Mouse (Mus musculus): ENCODE data around the gene Mcm6. TPM values are rescaled to one million over a fixed set of nuclear protein-coding genes. Genes with fewer than 3 reads are reported as not detected.
"Not testable (repeated sequence)": the region's sequence is repeated elsewhere in the genome, so short reads cannot be mapped to it uniquely, and the experiment has no call there.

Mcm6 gene
- total RNA-seq, 2 experiments from 2014 or later, result 16.6 to 17.5 TPM

DNA sequence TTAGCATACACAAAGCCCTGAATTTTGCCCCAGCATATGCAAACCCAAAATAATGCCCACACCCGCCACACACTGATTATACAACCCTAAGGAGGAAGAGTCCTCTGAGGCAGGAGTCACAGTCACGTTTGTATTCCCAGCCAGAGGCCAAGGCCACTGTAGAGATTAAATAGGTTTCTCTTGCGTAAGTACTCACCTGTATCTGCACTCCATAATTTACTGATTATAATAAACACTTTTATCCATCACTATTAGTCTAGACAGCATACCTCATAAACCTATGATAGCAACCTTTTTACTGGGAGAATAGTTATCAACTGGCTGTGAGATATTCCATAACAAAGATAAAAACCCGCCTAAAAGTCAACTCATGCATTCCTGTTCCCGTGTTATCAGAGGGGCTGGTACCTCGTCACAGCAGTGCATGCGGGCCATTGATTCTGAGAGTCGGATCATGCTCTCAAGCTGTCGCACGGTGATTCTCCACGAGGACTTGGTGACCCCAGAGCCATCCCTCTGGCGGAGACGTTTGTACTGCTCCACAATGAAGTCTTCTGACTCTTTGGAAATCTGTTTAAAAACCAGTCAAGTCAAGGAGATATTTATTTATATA lies 21.6 kb downstream of the Mcm6 start:
- no peak for DNase-seq (ENCODE audit: extremely low spot score in 1 of 2, low spot score in 1 of 2)

DNA sequence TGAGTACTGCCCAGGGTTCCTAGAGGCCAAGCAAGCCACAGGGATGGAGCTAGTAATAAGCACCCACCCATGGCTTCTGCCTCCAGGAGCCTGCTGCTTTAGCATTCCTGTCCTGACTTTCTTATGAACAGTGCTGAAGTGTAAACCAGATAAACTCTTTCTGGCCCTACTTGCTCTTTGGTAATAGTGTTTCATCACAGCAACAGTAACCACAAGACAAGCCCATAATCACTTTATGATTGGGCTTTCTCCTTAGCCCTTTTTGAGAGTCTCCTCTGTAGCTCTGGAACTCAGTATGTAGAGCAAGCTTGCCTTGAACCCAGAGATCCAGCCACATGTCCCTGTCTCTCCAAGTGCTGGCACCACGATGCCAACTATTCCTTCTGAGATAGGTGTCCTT lies 29.2 kb downstream of the Mcm6 start:
- DNase-seq (ENCODE audit: extremely low spot score in 1 of 2, low spot score in 1 of 2), result no peak

DNA sequence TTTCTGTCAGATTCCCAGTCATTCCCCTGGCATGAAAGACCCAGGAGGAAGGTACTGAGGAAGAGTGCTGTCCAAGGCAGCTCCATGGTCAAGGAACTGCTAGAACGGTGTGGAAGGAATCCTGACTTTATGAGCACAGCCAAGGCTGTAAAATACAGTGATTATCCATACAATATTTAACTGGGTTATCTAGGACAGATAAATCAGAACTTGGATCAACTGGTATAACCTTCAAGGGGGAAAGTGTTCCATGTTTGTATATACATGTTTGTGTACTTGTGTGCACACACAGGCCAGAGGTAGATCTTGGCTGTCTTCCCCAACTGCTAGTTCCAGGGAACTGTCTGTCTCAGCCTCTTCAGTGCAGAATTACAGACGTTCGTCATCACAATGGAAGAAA lies 31.2 kb downstream of the Mcm6 start, which contains the start of gene Lct:
TSS of gene Lct (minus strand) at position 101 of the 400 bp plus-strand sequence.
- no peak for DNase-seq (ENCODE audit: extremely low spot score in 1 of 2, low spot score in 1 of 2)

DNA sequence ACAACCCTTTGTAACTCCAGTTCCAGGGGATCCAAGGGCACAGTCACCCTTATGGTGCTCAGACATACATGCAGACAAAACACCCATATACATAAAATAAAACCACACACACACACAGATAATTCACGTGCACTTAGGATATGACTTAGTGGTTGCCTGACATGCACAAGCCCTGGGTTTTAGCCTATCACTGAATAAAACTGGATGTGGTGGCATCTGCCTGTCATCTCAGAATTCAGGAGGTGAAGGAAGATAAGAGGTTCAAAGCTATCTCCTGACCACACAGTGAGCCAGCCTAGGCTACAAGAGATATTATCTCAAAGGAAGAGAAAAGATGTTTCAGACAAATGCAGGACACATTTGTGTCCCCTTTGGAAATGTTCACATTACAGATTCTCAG lies 32.3 kb downstream of the Mcm6 start:
- DNase-seq (ENCODE audit: extremely low spot score in 1 of 2, low spot score in 1 of 2), result no peak

DNA sequence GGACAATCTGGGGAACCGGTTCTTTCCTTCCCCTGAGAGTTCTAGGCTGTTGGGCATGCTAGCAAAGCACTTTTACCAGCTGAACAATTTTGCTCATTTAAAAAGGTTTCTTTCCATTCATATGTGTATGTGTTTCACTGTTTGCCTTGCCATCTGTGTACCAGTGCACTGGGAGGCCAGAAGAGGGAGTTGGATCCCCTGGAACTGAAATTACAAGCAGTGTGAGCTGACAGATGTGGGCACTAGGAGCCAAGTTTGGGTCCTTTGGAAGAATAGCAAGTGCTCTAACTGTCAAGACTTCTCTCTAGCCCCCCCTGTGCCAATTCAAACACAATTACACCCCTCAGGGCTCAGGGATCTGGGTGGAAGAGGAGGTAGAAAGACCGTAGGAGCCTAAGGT lies 34.7 kb downstream of the Mcm6 start:
- DNase-seq (ENCODE audit: extremely low spot score in 1 of 2, low spot score in 1 of 2), result no peak

DNA sequence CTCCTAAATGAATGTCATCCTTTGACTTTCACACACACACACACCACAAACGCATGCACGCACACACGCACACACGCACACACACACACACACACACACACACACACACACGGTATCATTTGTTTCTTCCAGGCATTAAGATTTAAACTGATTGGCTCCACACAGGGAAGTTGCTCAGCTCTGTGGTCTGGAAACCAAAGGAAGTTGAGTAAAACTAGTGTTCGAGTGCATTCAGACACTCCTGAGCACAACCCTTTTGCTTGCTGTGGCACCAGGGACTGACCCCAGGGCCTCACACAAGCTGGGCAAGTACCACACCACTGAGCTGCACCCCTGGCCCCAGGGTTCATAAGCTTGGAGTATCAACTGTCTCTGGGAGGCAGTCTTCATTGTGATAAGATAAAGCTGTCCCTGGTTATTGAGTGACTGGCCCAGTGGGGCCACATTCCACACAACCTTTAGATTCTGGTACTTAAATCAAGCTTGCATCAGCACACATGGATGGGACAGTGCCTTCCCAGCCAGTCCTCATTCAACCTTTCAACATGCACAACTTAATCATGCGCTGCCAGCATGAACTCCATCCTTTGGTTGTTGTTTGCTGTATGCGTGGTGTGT lies 36.3 kb downstream of the Mcm6 start:
- DNase-seq (ENCODE audit: extremely low spot score in 1 of 2, low spot score in 1 of 2), result no peak

DNA sequence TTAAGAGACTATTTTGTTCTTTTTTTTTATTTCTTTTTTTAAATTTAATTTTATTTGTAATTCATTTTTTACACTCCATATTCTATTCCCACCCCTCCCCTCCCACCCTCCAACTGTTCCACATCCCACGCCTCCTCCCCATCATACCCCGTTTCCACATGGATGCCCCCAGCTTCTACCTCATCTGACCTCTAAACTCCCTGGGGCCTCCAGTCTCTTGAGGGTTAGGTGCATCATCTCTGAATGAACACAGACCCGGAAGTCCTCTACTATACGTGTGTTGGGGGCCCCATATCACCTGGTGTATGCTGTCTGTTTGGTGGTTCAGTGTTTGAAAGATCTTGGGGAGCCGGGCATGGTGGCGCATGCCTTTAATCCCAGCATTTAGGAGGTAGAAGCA lies 40.2 kb downstream of the Mcm6 start:
- DNase-seq (ENCODE audit: extremely low spot score in 1 of 2, low spot score in 1 of 2), result not testable (repeated sequence)

DNA sequence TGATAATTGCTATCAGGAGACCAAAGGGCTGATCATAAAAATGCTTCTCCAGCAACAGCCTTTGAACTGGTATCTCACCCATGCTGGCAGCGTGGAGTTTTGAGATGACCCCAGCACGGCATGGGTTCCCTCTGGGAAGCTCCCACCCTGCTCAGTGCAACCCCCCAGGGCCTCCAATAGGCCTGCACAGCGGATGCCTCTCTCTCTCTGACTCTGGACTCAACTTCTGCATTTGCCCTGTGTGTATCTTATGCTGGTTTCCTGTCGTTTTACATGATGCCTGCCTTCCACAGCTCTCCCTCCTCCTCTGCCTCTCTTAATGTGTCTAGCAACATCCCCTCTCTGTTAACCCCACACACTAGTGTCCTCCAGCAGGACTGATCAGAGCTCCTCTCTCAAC lies 44.8 kb downstream of the Mcm6 start:
- no peak for DNase-seq (ENCODE audit: extremely low spot score in 1 of 2, low spot score in 1 of 2)

DNA sequence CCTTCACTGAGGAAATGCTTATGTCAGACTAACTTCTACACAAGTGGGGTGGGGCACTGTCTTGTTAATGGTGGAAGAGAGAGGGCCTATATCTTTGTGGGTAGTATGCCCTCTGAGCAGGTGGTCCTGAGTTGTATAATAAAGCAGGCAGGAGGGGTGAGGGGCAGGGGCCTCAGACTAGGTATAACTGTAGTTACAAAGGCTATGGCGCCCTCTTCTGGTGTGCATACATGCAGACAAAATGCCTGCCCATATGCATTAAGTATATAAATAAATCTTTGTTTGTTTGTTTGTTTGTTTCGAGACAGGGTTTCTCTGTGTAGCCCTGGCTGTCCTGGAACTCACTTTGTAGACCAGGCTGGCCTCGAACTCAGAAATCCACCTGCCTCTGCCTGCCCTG lies 50.4 kb downstream of the Mcm6 start:
- no peak for DNase-seq (ENCODE audit: extremely low spot score in 1 of 2, low spot score in 1 of 2)

DNA sequence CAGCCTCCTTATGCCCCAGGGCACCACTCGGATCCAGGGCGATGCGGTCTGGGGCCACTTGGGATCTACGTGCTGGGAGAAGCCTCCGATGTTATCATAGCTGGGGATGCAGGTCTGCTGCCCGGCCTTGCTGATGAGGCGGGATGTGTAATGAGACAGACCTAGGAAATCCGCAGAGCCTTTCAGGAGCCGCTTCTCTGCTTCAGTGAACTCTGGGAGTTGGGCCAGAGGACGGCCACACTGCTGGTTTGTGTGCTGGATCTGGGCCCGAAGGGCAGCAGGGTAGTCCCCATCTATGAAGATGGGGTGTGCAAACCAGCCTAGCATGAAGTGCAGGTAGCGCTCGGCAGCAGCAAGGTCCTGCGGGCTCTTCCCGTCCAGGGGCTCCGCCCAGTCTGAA lies 55.6 kb downstream of the Mcm6 start:
- DNase-seq (ENCODE audit: extremely low spot score in 1 of 2, low spot score in 1 of 2), result no peak

DNA sequence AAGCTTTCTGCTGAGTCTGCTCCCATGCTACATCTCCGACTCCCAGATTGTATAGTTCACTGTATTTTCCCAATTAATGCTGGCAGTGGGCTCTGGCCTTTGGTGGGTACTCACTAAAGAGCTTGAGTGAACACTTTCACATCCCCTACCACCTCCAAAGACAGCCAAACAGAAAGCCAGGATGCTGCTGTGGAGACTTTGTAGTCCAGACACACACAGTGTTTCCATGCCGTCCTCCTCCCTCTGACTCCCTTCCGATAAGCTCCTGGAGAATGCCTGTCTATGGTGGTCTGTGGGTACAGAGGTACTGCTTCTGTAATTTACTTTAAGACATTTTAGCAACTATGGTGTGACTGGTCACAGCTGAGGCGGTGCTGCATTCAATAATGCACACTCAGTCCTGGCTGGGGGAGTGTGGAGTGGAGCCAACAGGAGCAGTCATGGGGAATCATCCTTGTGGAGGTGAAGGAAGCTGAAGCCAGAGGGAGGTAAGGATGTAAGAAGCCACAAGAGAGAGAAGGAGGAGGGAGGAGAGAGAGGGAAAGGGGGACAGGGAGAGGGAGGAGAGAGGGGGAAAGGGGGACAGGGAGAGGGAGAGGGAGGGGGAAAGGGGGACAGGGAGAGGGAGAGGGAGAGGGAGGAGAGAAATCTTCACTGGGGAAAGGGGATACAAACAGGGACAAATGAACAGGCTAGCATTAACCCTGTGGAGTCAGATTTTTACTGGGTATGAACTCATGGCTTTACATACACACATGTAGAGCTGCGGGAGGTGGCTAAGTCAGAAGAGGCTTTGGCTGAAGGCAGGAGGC lies 63.5 kb downstream of the Mcm6 start:
- no peak for DNase-seq (ENCODE audit: extremely low spot score in 1 of 2, low spot score in 1 of 2)

DNA sequence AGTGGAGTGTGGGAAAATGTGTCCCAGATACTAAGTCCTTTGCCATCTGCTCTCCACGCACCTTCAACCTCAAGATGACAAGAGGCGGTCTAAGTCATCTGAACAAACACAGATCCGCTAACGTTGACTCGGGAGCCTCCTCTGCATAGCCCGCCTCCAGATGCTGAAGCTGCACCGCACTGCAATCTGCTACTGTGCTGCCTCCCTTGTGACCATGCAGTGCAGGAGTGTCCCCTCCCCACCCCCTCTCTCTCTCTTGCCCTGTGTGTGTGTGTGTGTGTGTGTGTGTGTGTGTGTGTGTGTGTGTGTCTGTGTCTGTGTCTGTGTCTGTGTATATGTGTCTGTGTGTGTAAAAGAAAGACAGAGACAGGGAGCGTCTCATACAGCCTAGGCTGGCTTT lies 64.2 kb downstream of the Mcm6 start:
- no peak for DNase-seq (ENCODE audit: extremely low spot score in 1 of 2, low spot score in 1 of 2)

DNA sequence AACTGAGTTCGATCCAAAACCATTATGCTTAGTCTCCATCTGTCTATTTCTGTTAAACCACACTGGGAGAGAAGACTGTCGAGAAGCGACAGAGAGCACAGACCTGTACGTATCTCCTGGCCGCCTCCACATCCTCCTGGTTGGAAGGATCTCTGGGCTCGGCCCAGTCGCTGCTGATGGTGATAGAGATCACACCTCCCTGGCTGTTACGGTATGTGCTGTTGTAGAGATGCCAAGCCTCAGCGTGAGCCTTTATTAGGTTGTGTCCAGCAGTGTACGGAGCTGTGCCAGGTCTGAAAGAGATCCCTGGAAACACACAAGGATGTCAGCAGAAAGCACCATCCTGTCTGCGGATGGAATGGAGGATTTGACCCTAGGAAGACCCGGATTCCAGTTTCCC lies 65.9 kb downstream of the Mcm6 start:
- DNase-seq (ENCODE audit: extremely low spot score in 1 of 2, low spot score in 1 of 2), result no peak

DNA sequence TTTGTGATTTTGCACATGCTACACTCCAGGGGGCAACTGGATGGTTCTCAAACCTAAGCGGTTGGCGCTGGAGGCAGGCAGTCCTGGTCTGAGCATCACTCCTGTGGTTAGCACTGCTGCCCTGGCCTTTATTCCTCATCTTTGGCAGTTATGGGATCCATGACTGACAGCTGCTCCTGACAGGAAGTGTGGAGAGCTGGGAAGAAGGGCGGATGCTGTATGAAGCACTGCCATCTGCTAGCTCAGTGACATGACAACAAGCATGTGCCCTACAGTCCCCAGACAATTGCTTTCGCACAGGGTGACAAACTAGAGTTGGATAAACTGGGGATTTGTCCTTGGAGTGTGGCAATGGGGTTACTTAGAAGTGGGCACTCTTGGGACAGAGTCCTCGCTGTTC lies 69.2 kb downstream of the Mcm6 start:
- DNase-seq (ENCODE audit: extremely low spot score in 1 of 2, low spot score in 1 of 2), result no peak

DNA sequence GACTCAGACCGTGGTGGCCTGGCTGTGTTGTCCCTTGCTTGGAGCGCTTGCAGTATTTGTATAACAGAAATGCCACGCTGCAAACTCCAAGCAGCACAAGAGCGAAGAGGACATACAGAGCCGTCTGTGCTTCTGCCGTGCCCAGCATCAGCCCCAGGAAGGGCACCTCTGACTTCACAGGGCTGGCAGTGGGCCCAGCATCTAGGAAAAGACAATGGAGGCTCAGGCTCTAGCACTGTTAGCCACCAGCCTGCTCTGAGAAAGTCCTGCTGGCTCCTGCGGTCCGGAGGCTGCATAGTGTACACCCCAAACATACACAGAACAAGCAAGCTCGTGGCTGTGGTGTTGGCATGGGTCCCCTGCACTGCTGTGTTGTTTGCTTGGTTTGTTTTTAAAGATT lies 74.3 kb downstream of the Mcm6 start:
- no peak for DNase-seq (ENCODE audit: extremely low spot score in 1 of 2, low spot score in 1 of 2)

DNA sequence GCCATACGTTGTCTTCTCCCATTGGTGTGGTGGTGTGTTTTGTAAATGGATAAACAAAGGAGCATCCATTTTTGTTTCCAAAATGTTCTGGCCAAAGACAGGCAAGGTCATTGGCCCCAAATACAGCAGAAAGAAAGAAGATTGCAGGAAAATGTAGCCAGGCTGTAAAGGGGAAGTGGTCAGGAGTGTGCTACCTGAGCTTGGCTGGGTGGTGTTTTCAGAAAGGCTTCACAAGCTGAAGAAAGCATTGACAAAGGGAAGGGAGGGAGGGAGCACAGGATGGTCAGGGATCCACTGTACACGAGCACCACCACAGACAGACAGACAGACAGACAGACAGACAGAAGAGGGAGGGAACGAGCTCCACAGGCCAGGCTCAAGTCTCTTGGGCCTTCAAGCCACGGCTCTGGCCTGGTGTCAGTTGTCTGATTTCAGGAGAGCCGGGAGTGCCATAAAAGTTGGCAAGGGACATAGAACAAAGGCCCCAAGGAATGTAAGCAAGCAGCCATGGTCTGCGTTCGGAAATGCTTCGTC lies 75.2 kb downstream of the Mcm6 start:
- DNase-seq (ENCODE audit: extremely low spot score in 1 of 2, low spot score in 1 of 2), result no peak

DNA sequence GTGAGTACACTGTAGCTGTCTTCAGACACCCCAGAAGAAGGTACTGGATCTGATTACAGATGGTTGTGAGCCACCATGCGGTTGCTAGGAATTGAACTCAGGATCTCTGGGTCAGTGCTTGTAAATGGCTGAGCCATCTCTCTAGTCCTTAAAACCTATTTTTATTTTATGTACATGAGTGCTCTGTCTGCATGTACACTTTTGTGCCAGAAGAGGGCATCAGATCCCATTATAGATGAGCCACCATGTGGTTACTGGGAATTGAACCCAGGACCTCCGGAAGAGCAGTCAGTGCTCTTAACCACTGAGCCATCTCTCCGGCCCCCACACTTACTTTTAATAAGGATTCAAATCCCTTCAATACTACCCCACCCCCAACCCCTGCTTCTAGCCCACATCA lies 76.5 kb downstream of the Mcm6 start:
- no peak for DNase-seq (ENCODE audit: extremely low spot score in 1 of 2, low spot score in 1 of 2)

DNA sequence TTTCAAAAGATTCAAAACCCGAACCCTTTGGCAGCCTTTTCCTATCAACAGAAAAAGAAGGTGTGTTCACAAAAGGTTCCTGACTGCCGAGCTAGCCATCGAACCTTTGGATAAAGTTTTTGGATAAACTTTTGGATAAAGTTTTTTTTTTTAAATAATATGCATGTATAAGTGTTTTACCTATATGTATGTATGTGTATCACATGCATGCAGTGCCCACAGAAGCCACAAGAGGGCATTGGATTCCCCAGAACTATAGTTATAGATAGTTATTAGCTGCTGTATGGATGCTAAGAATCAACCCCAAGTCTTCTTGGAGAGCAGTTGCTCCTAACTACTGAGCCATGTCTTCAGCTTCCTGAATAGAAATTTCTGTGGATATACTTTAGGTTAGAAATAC lies 77.7 kb downstream of the Mcm6 start:
- no peak for DNase-seq (ENCODE audit: extremely low spot score in 1 of 2, low spot score in 1 of 2)

Measured in layer of hippocampus, postnatal 25 days (tissue).